Mouse (Mus musculus): ENCODE data around the gene Vmn1r12. TPM values are rescaled to one million over a fixed set of nuclear protein-coding genes. Genes with fewer than 3 reads are reported as not detected.
"Not testable (repeated sequence)": the region's sequence is repeated elsewhere in the genome, so short reads cannot be mapped to it uniquely, and the experiment has no call there.

Vmn1r12 gene
- 0.89 TPM in 1 of 2 replicates, not detected in the other for polyA plus RNA-seq (2012; ENCODE audit: insufficient read depth, insufficient read length, missing spikeins)

DNA sequence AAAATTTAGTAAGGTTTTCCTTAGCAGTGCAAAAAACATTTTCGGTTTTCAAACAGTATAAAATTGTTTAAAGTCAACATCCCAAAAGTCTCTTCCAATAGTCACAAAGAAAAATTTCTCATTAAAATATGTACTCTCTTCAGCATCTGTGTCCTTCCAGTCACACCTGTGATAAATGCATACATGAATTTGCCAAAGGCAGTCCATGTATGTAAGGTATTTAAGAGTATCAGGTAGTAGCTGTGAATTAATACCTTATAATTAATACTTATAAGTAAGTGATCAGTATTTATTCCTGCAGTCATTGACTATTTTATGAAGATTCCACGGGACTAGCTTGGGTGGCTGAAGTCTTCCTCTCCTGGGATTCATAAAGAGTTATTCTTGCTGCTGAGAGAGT lies at the start of gene Vmn1r12:
Vmn1r12 (plus strand) TSS at position 301 of the 400 bp plus-strand sequence.
- Histone ChIP-seq H3K4me1 (ENCODE audit: control insufficient read depth, insufficient read depth, low read length) (no peaks in the 10 kb centered on the region), H3K4me3 (ENCODE audit: insufficient read depth, low read length) (no peak within 1 kb of the TSS), H3K27ac (ENCODE audit: insufficient read depth, low read depth, low read length) (no peak within 1 kb of the TSS)
- no peak for TF ChIP-seq CTCF (IDR thresholded peaks at IDR 0.05; ENCODE audit: low read depth, low read length)
- TF ChIP-seq POLR2A (IDR thresholded peaks at IDR 0.05; ENCODE audit: borderline replicate concordance, low read depth, low read length) = no peak

GRCm38 (mm10) chr6:57109154-57109553 lies 47.6 kb upstream of the Vmn1r12 start, which contains the start of gene Vmn1r10:
Vmn1r10 (plus strand) TSS chr6:57109454.
- TF ChIP-seq POLR2A (IDR thresholded peaks at IDR 0.05; ENCODE audit: borderline replicate concordance, low read depth, low read length) (no peak), CTCF (IDR thresholded peaks at IDR 0.05; ENCODE audit: low read depth, low read length) (no peak)
- H3K27ac ChIP-seq (ENCODE audit: insufficient read depth, low read depth, low read length) = no peak within 1 kb of the TSS
- H3K4me3 ChIP-seq (ENCODE audit: insufficient read depth, low read length) = no peak within 1 kb of the TSS
- no peaks in the 10 kb centered on the region for H3K4me1 ChIP-seq (ENCODE audit: control insufficient read depth, insufficient read depth, low read length)

DNA sequence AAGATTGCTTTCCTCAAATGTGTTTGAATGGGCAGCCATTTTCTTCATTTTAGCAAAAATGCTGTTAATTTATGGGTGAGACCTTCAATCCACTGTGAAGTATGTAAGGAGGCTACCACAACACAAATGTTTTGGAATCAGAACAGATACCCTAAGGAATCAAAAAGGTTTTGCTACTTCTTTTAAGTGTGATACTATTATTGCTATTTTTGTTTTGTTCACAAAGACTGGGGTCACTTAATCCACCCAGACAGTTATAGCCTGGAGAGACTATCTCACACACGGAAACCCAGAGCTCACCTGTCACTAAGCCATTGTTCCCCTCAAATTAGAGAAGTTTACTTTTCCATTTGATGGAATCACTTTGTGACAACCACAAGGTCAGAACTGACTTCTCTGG lies 23.6 kb upstream of the Vmn1r12 start, which contains the start of gene Vmn1r11:
Vmn1r11 (plus strand) TSS at position 301 of the 400 bp plus-strand sequence.
- Histone ChIP-seq H3K27ac (ENCODE audit: insufficient read depth, low read depth, low read length) (no peak within 1 kb of the TSS), H3K4me1 (ENCODE audit: control insufficient read depth, insufficient read depth, low read length) (no peaks in the 10 kb centered on the region), H3K4me3 (ENCODE audit: insufficient read depth, low read length) (no peak within 1 kb of the TSS)
- TF ChIP-seq POLR2A (IDR thresholded peaks at IDR 0.05; ENCODE audit: borderline replicate concordance, low read depth, low read length) = no peak
- TF ChIP-seq CTCF (IDR thresholded peaks at IDR 0.05; ENCODE audit: low read depth, low read length) = no peak

- H3K27ac ChIP-seq (ENCODE audit: insufficient read depth, low read depth, low read length); H3K4me1 ChIP-seq (ENCODE audit: control insufficient read depth, insufficient read depth, low read length); H3K4me3 ChIP-seq (ENCODE audit: insufficient read depth, low read length): not testable (repeated sequence)
Measured at GRCm38 (mm10) chr6:57190016-57190415, 33.3 kb downstream of the Vmn1r12 start.

DNA sequence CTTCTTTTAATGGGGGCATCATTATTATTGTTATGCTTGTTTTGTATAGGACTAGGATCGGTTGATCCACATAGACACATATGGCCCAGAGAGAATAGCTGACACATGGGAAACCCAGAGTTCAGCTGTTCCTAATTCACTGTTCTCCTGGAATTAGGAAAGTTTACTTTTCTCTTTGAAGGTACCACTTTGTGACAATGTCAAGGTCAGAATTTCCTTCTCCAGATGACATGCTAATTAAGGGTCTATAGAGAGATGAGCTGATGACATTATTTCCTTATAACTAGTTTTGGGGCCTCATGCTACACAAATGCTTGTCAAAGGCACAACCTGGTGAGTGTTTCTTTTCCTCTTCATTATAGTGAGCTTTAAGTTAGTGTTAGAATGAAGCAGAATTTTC lies 46.3 kb downstream of the Vmn1r12 start, which contains the start of gene Vmn1r13:
Vmn1r13 (plus strand) TSS at position 301 of the 400 bp plus-strand sequence.
- not testable (repeated sequence) for H3K4me3 ChIP-seq (ENCODE audit: insufficient read depth, low read length); H3K27ac ChIP-seq (ENCODE audit: insufficient read depth, low read depth, low read length); H3K4me1 ChIP-seq (ENCODE audit: control insufficient read depth, insufficient read depth, low read length)

Other genes with a start within 250 kb of the Vmn1r12 start
- 29.9 and 30.8 TPM in 2 replicates for gene Nt5c3, start 233.0 kb upstream of the Vmn1r12 start, polyA plus RNA-seq (2012; ENCODE audit: insufficient read depth, insufficient read length, missing spikeins)
- gene Vmn1r4, start 232.9 kb upstream of the Vmn1r12 start, polyA plus RNA-seq (2012; ENCODE audit: insufficient read depth, insufficient read length, missing spikeins) = not detected in 2 replicates
- gene Vmn1r5, start 186.6 kb upstream of the Vmn1r12 start, polyA plus RNA-seq (2012; ENCODE audit: insufficient read depth, insufficient read length, missing spikeins) = not detected in 2 replicates
- gene Vmn1r6, start 159.7 kb upstream of the Vmn1r12 start, polyA plus RNA-seq (2012; ENCODE audit: insufficient read depth, insufficient read length, missing spikeins) = 0.48 TPM in 1 of 2 replicates, not detected in the other
- not detected in 2 replicates for gene Vmn1r7, start 131.6 kb upstream of the Vmn1r12 start, polyA plus RNA-seq (2012; ENCODE audit: insufficient read depth, insufficient read length, missing spikeins)
- not detected in 2 replicates for gene Vmn1r8, start 124.6 kb upstream of the Vmn1r12 start, polyA plus RNA-seq (2012; ENCODE audit: insufficient read depth, insufficient read length, missing spikeins)
- gene Vmn1r9, start 90.1 kb upstream of the Vmn1r12 start, polyA plus RNA-seq (2012; ENCODE audit: insufficient read depth, insufficient read length, missing spikeins) = not detected in 2 replicates
- not detected in 2 replicates for gene Vmn1r10, start 47.5 kb upstream of the Vmn1r12 start, polyA plus RNA-seq (2012; ENCODE audit: insufficient read depth, insufficient read length, missing spikeins)
- not detected in 2 replicates for gene Vmn1r11, start 23.5 kb upstream of the Vmn1r12 start, polyA plus RNA-seq (2012; ENCODE audit: insufficient read depth, insufficient read length, missing spikeins)
- gene Vmn1r13, start 46.4 kb downstream of the Vmn1r12 start, polyA plus RNA-seq (2012; ENCODE audit: insufficient read depth, insufficient read length, missing spikeins) = not detected in 2 replicates
- gene Vmn1r14, start 74.8 kb downstream of the Vmn1r12 start, polyA plus RNA-seq (2012; ENCODE audit: insufficient read depth, insufficient read length, missing spikeins) = not detected in 2 replicates
- not detected in 2 replicates for gene Vmn1r15, start 101.0 kb downstream of the Vmn1r12 start, polyA plus RNA-seq (2012; ENCODE audit: insufficient read depth, insufficient read length, missing spikeins)
- not detected in 2 replicates for gene Vmn1r16, start 172.6 kb downstream of the Vmn1r12 start, polyA plus RNA-seq (2012; ENCODE audit: insufficient read depth, insufficient read length, missing spikeins)
- not detected in 2 replicates for gene Vmn1r17, start 206.8 kb downstream of the Vmn1r12 start, polyA plus RNA-seq (2012; ENCODE audit: insufficient read depth, insufficient read length, missing spikeins)
- 0.05 TPM in 1 of 2 replicates, not detected in the other for gene Vmn1r18, start 238.9 kb downstream of the Vmn1r12 start, polyA plus RNA-seq (2012; ENCODE audit: insufficient read depth, insufficient read length, missing spikeins)
- gene Vmn1r19, start 246.9 kb downstream of the Vmn1r12 start, polyA plus RNA-seq (2012; ENCODE audit: insufficient read depth, insufficient read length, missing spikeins) = not detected in 2 replicates

Measured in bone marrow macrophage, adult 2 months (primary cell).